Mouse (Mus musculus): ENCODE measurements at regions not wholly inside any gene's neighbourhood (a gene's known extent, or its start where the extent isn't known, plus 50 kb on each side); places are given as distances from the start of the nearest gene placed in this dataset.
"Not testable (repeated sequence)": the region's sequence is repeated elsewhere in the genome, so short reads cannot be mapped to it uniquely, and the experiment has no call there.

DNA sequence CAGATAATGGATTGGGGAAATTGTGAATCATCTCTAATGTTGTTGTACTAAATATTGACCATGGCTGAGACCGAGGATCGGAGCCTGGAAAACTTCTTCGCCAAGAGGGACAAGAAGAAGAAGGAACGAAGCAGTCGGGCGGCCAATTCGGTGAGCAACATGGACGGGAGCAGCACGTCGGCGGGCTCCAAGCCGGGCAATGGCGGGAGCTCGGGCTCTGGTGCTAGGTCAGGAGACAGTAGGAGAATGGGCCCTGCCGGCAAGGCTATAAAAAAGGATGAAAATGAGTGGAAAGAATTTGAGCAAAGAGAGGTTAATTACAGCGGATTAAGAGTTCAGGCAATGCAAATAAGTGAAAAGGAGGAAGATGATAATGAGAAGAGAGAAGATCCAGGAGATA lies 55.0 kb upstream of the Zfp990 start:
- DNase-seq (ENCODE audit: low spot score in 2 of 2), result not testable (repeated sequence)

DNA sequence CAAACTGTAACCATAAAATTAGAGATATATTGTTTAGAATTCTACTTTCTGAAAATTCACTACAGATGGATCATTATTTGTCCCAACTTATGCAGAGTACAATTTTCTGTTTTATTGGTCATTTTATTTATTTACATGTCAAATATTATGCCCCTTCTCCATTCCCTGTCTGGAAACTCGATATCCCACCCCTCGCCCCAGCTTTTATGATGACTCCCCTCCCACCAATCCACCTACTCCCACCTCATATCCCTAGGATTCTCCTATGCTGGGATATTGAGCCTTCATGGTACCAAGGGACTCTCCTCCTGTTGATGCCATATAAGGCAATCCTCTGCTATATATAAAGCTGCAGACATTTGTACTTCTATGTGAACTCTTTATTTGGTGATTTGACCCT lies 62.0 kb upstream of the Zfp990 start:
- DNase-seq (ENCODE audit: low spot score in 2 of 2), result no peak

DNA sequence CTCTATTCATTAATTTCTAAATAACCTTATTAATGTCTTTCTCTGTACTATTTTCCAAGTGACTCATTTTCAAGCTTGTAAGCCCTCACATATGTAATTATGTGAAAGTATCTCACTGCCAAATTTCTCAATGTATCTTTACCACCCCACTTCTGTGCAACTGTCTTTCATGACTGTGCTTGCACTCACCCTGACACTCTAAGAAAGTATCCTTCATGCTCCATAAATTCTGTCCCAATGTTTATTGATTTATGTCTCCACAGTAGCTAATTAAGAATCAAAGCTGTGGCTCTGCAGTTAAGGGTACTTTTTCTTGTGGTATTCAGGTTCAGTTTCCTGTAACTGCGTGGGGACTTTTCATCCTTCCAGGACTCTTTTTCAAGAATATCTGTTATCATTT lies 73.8 kb upstream of the Zfp990 start:
- DNase-seq (ENCODE audit: low spot score in 2 of 2), result not testable (repeated sequence)

DNA sequence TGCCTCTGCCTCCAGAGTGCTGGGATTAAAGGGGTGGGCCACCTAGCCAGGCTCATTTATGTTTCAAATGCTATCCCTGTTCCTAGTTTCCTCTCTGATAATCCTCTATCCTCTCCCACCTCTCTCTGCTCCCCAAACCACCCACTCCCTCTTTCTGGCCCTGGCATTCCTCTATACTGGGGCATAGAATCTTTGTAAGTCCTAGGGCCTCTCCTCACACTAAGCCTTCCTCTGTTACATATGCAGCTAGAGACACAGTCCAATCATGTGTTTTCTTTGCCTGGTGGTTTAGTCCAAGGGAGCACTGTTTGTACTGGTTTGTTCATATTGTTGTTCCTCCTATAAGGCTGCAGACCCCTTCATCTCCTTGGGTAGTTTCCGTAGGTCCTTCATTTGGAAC lies 76.0 kb upstream of the Zfp990 start:
- no peak for DNase-seq (ENCODE audit: low spot score in 2 of 2)

DNA sequence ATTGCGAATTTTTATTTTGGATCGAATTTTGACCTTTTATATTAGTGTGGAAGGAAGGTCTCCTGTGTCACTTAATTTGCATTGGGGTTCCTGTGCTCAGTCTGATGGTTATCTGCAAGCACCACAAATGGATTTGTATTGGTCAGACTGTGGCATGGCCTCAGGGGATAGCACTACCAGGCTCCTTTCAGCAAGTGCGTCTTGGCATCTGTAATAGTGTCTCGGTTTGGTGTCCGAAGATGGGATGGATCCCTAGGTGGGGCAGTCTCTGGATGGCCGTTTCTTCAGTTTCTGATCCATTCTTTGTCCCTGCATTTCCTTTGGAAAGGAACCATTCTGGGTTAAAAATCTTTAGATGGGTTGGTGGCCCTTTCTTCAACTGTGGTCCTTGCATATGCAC lies 76.5 kb upstream of the Zfp990 start:
- no peak for DNase-seq (ENCODE audit: low spot score in 2 of 2)

DNA sequence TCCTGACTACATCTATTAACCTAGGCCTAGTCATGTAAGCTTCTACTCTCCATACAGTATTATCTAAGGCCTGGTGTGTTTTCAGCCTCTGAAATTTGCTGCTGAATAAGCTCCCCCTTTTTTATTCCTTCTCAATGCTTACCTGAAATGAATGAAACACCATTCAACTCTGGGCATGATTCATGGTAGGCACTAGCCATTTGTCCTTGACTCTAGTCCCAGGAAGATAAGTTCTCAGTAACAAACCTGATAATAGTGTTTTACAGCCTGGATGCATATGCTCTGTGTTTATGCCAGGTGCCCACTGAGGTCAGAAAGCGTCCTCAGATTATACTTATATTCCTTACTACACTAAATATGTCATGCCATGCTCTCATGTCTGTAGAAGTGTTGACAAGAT lies 77.3 kb upstream of the Zfp990 start:
- not testable (repeated sequence) for DNase-seq (ENCODE audit: low spot score in 2 of 2)

DNA sequence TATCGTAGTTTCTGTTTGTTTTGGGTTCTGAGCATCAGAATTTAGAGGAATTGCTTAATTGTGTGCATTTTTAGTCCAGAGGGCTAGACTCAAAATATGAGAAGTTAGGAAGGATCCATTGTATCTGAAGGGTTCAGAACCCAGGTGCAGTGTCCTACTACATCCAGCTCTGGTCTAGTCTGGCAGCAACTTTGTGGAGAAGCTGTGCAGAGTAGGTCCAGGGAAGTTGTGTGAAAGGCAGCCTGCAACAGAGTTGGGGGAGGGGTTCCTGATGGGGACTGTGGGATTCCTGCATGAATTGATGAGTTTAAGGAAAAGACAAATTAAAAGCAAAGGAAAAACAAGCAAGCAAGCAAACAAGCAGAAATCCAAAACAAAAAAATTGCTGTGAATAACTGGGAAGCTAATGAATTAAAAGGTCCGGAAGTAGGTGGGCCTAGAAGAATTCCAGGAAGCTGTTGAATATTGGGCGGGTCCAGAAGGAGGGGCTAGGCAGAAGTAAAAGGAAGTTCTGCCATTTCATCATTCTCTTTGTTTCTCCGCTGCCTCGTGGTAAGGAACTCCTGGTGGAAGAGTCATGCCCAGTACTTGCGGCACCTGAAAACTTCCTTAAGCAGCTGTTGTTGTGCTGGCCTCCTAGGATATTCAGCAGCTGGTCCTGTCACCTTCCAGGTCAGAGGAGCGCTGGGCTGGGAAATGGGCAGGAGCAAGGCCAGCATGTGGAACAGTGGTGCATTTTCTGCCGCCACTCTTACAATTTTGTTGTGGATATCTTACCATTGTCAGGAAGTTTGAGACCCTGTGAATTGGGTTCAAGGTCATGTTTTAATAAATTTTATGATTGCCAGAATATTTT lies 78.4 kb upstream of the Zfp990 start:
- DNase-seq (ENCODE audit: low spot score in 2 of 2), result no peak

DNA sequence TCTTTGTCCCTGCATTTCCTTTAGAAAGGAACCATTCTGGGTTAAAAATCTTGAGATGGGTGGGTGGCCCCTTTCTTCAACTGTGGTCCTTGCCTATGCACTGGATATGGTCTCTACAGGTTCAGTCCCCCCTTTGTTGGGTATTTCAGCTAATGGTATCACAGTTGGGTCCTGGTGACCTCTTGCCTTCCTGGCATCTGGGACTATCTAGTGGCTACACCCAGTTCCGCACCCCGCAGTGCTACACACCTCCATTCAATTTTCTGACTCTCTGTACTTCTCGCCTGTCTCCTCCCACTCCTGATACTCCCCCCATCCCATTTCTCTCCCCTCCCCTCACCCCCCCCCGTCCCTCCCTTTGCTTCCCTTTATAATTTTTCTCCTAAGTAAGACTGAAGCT lies 92.7 kb upstream of the Zfp990 start:
- not testable (repeated sequence) for DNase-seq (ENCODE audit: low spot score in 2 of 2)

DNA sequence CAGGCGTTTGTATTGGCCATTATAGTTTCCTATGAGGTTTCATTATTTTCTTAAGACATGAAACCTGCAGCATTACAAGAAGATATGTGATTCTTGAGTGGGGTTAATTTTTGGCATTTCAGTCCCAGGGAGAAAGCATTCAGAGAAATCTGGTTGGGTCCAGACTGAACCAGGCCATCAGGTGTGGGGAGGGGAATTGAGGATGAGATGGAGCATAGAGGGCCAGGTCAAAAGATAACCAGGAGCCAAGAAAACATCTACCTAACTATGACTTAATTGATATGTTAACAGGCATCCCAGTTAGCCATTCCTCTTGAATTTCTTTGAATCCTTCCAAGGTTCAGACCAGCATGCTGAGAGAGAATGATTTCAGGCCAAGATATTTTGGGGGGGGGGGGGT lies 96.2 kb upstream of the Tnfrsf8 start:
- DNase-seq (ENCODE audit: low spot score in 2 of 2), result no peak

DNA sequence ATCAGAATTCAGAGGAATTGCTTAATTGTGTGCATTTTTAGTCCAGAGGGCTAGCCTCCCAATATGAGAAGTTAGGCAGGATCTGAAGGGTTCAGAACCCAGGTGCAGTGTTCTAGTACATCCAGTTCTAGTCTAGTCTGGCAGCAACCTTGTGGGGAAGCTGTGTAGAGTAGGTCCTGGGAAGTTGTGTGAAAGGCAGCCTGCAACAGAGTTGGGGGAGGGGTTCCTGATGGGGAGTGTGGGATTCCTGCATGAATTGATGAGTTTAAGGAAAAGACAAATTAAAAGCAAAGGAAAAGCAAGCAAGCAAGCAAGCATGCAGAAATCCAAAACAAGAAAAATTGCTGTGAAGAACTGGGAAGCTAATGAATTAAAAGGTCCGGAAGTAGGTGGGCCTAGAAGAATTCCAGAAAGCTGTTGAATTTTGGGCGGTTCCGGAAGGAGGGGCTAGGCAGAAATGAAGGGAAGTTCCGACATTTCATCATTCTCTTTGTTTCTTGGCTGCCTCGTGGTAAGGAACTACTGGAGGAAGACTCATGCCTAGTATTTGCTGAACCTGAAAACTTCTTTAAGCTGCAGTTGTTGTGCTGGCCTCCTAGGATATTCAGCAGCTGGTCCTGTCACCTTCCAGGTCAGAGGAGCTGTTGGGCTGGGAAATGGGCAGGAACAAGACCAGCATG lies 95.0 kb upstream of the Tnfrsf8 start:
- no peak for DNase-seq (ENCODE audit: low spot score in 2 of 2)

DNA sequence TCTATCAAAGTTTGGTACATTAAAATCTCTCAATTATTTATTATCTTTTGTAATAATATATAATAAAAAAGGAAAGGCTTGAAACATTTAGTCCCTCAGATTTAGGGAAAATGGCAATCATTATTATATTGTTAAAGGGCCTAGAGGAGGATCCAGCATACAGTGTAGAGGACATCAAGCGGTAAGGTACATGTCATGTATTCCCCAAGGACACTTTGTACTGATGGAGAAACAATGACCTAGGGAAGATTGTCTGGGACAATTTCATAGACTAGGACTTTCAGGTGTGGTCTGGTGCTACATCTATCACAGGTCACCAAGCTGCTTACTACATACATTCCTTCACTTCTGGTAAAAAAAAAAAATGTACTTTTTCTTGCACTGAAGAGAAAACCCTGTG lies 91.1 kb upstream of the Tnfrsf8 start:
- not testable (repeated sequence) for DNase-seq (ENCODE audit: low spot score in 2 of 2)

DNA sequence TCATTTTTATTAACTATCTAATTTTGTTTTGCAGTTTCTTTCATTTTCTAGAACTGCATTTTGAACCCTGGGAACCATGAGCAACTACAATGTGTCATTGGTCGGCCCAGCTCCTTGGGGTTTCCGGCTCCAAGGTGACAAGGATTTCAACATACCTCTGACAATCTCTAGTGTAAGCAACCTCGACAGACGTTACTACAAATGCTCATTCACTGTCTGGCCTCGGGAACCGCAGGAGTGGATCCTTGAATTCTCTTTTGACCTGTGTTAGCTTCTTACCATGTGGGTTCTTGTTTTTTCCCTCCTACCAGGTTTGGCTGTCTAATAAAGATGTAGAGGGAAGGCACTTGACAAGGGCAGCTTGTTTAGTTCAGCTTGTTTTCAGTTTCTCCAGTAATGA lies 89.3 kb upstream of the Tnfrsf8 start:
- not testable (repeated sequence) for DNase-seq (ENCODE audit: low spot score in 2 of 2)

DNA sequence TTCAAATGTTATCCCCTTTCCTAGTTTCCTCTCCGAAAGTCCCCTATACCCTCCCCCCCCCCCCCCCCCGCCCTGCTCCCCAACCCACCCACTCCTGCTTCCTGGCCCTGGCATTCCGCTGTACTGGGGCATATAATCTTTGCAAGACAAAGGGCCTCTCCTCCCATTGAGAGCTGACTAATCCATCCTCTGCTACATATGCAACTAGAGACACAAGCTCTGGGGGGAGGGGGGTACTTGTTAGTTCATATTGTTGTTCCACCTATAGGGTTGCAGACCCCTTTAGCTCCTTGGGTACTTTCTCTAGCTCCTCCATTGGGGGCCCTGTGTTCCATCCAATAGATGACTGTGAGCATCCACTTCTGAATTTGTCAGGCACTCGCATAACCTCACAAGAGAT lies 63.9 kb upstream of the Tnfrsf8 start:
- DNase-seq (ENCODE audit: low spot score in 2 of 2), result not testable (repeated sequence)

DNA sequence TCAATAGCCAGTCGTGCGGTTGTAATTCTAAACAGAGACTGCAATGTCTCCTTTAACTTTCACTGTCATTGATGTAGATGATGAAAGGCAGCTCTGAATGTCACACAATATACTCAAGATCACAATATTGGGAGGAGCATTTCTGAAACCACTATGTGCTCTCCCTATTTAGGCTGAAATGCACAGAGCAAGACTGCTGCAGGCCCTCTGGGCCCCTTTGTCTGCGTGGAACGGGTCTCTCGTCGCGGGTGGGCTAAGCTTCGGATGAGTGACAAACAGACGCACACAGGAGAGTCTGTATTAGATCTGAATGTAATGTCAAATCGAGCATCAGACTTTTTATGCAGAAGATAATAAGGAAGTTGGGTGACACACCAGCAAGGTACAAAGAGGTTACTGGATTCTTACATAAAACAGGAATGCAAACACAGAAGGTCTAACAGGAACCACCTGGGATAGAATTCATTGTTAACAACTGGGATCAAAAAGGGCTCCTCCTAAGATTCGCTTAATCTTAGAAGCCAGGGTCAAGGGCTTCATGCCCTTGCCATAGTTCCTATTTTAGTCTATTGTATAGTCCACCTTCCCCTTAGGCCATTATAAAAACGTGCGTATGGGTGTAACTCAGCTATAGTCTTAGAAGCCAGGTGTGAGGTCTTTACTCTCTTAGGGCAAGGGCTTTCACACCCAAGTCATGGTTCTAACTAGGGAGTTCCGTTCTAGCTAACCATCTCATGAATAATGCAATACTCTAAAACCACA lies 62.5 kb upstream of the Tnfrsf8 start:
- not testable (repeated sequence) for DNase-seq (ENCODE audit: low spot score in 2 of 2)

DNA sequence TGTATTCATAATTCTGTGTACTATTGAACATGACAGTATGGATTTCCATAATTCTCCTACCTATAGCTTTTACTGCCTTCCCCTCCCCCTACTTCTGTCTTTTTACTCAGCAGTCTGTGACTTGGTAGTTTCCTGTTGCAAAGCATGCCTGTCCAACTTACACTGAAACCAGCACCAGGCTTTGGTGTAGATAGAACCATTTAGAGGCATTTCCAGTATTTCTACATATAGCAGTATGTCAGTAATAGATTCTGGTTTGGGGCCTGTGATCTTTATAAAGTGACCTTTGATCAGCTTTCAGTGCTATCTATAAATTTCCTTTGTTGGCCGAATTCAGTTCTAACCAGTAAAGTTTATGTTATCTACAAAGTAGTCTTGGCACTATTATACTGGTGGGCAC lies 54.8 kb upstream of the Tnfrsf8 start:
- DNase-seq (ENCODE audit: low spot score in 2 of 2), result no peak

DNA sequence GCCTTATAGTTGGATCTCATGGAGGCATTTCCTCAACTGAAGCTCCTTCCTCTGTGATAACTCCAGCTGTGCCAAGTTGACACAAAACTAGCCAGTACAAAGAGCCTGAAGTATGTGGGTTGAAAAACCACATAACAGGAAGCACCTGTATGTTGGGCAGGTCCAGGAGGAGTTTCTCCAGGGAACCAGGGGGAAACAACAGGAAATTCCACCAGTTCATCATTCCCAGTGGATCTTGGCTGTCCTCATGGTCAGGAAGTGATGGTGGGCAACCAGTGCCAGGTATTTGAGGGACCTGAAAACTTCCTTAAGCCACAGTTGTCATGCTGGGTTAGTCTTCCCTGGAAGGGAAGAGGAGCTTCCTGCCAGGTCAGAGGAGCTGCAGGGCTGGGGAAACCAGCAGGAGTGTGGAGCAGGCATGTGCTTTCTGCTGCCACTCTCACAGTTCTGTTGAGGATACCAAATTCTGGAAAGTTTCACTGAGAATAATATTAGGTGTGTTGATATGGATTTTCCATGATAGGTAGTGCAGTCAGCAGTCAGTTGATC lies 52.4 kb upstream of the Tnfrsf8 start:
- no peak for DNase-seq (ENCODE audit: low spot score in 2 of 2)

DNA sequence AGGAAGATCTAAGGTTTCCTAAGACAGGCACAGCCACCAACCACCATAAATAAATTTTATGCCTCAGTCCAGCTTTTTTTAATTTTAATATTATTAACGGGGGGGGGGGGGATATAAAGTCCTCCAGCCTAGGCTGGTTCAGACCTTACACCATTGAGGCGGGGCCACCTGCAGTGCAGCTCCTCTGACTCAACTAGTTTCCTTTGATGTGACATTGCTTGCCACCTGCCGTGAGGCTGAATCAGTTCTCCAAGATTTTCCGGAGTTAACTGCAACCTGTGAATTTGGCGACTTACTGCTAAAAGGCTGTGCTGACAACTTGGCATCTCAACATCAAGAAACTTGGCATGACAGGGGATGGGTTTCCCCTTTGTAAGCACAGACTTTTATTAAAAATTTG lies 51.3 kb upstream of the Tnfrsf8 start:
- peak; percentile 32 to 41 for DNase-seq (ENCODE audit: low spot score in 2 of 2)

DNA sequence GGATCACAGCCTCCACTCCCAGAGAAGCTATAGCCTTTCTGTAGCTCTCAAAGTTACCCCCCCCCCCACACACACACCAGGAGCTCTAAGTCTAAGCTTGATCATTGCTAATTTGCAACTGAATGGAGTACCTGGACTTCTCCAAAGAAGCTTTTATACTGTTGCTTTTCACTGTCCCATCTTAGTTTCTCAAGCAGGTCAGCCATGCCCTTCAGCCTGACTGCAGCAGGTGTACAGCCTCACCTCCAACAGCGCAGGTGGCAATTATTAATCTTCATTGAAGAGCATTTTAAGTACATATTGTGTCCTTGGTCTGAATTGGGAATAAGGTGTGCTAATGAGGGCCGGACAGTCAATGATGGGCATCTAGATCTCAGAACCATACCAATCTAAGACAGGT lies 50.8 kb upstream of the Tnfrsf8 start:
- DNase-seq (ENCODE audit: low spot score in 2 of 2), result not testable (repeated sequence)

Measured in thymus, postnatal 10 days (tissue).